Comparison of ENCODE assay signal across 34 mouse cellular contexts in genomic region chr11:6233025-6233424, GRCm38 (mm10). TPM values are rescaled to one million over a fixed set of nuclear protein-coding genes. Genes with fewer than 3 reads are reported as not detected.
"Had no signal": no experiment of that assay in that cellular context is flagged by ENCODE, and none has a peak within 500 bp of the region (broad histone marks: within the 10 kb centered on the region; RNA-seq: fewer than 3 reads in every experiment).

No protein-coding gene starts in this region.

- H3K9ac ChIP-seq: heart, embryonic 12.5 days; hindbrain, embryonic 12.5 days; hindbrain, embryonic 14.5 days; limb, embryonic 13.5 days; limb, embryonic 15.5 days; liver, embryonic 14.5 days had no signal

- DNase-seq: gastrocnemius, adult 2 months; gastrocnemius, postnatal 10 days; gastrocnemius, postnatal 36 days; heart, adult 11 months; heart, adult 2 months; heart, postnatal 10 days; heart, postnatal 4 days; kidney, adult 11 months; kidney, adult 2 months; kidney, adult 9 months; kidney, postnatal 10 days; kidney, postnatal 25 days; kidney, postnatal 4 days; layer of hippocampus, postnatal 36 days; left cerebral cortex, postnatal 4 days had no signal

- H3K4me2 ChIP-seq: heart, embryonic 12.5 days; hindbrain, embryonic 12.5 days; hindbrain, embryonic 14.5 days; limb, embryonic 13.5 days; limb, embryonic 15.5 days; liver, embryonic 11.5 days had no signal

- H3K4me1 ChIP-seq: heart, embryonic 10.5 days; heart, embryonic 12.5 days; hindbrain, embryonic 10.5 days; hindbrain, embryonic 12.5 days; limb, embryonic 13.5 days; limb, embryonic 15.5 days had no signal

- ATAC-seq: hindbrain, embryonic 16.5 days; inflammation-experienced regulatory T-cells, adult 6 months had no signal

- H3K27ac ChIP-seq: gastrocnemius, adult 2 months; heart, adult 2 months; heart, embryonic 10.5 days; hindbrain, embryonic 10.5 days; hindbrain, embryonic 12.5 days; hindbrain, embryonic 14.5 days; layer of hippocampus, adult 2 months; limb, embryonic 13.5 days; limb, embryonic 15.5 days; liver, embryonic 14.5 days had no signal

- H3K4me3 ChIP-seq: gastrocnemius, adult 2 months; heart, adult 2 months; heart, embryonic 10.5 days; heart, embryonic 12.5 days; hindbrain, embryonic 10.5 days; hindbrain, embryonic 12.5 days; layer of hippocampus, adult 2 months; limb, embryonic 13.5 days; limb, embryonic 15.5 days had no signal

- H3K36me3 ChIP-seq: heart, embryonic 10.5 days; heart, embryonic 12.5 days; hindbrain, embryonic 10.5 days; hindbrain, embryonic 12.5 days; limb, embryonic 13.5 days; limb, embryonic 15.5 days had no signal

- H3K27me3 ChIP-seq: hindbrain, embryonic 12.5 days; limb, embryonic 13.5 days; limb, embryonic 15.5 days had no signal

RNA-seq across cellular contexts. Expression of gene Npc1l1, which starts 3.1 kb away (rescaled TPM):
- total RNA-seq: heart, postnatal 10 days; heart, postnatal 25 days had no signal
- polyA plus RNA-seq: heart, embryonic 12.5 days; heart, embryonic 14.5 days; hindbrain, embryonic 12.5 days; hindbrain, embryonic 16.5 days; inflammation-experienced regulatory T-cells, adult 6 months; limb, embryonic 11.5 days had no signal

RNA-seq across cellular contexts. Expression of gene A730071L15Rik, which starts 33.2 kb away (rescaled TPM):
- total RNA-seq: gastrocnemius, postnatal 10 days; heart, adult 2 months; layer of hippocampus, postnatal 10 days; left cerebral cortex, postnatal 10 days; left cerebral cortex, postnatal 25 days had no signal
- polyA plus RNA-seq: frontal cortex, adult 2 months; heart, adult 2 months; heart, embryonic 12.5 days; inflammation-experienced regulatory T-cells, adult 6 months had no signal
